Mouse (Mus musculus) 3T3-L1 (cell line): Measurements from ENCODE around the gene Kif6.

ENCODE experiments used
- DNase-seq: peaks from one replicate; pipeline ENCODE4 v3.0.0-alpha.2; 2015; ENCODE audit warnings: low read depth, low spot score

Kif6 gene

GRCm38 (mm10) chr17:49839243-49839642 lies 224.3 kb downstream of the Kif6 start:
- DNase-seq: peak; percentile 68

DNA sequence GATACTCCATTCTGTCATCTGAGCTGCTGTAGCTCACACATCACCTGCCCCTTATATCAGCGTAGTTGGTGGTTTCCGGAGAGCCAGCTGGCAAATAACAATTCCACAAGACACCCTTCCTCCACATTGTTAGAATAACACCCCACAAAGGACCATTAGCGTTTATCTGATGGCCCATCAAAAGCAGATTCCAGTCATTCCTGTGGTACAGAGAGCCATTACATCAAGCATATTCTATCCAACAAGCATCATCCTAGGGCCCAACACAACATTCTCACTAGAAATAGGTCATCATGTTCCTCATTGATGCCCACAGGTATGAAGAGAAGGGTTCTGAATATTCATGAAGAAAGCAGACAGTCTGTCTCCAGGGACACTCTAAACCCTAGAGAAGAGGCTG lies 236.3 kb downstream of the Kif6 start:
- peak; percentile 81 for DNase-seq

DNA sequence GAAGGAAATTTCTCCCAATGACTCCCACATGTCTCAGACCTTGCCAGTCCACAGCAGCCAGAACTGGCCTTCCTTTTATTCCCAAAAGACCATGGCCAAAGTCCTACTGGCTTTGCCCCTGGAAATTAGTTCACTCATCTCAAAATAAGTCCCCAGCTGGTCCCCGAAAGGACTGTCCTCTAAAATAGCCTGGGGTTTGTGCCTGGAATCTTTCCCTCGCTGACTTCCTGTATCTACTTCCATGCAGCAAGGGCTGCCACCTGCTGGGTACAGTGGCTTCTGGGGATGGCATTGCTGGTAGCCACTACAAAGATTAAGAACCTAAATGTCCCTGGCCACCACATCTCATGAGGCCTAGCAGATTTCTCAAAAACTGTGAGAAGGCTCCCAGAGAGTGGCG lies 237.2 kb downstream of the Kif6 start:
- peak; percentile 62 for DNase-seq

DNA sequence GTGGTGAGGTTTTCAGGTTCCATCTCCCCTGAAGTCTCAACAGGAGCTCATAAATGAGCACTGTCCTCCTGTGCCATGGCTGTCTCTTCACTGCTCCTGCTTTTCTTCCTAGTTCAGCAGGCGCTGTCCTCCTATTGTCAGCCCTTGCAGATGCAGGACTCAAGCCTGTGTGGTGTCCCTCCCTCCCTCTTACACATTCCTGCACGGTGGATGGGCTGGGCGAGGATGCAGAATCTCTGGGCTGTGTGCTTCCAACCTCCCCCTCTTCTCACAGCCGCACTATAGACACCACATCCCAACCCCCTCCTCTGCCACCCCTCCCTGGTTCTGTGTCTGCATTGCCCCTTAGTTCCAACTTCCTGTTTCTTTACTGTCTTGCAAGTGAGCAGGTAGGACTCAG lies 240.8 kb downstream of the Kif6 start:
- DNase-seq: no peak

GRCm38 (mm10) chr17:49860057-49860816 lies 245.3 kb downstream of the Kif6 start:
- no peak for DNase-seq

- no peak for DNase-seq
Measured at GRCm38 (mm10) chr17:49863597-49863996, 248.7 kb downstream of the Kif6 start.

GRCm38 (mm10) chr17:49865604-49866003 lies 250.7 kb downstream of the Kif6 start:
- DNase-seq: no peak

- DNase-seq: no peak
Measured at GRCm38 (mm10) chr17:49866653-49867215, 251.8 kb downstream of the Kif6 start.

- peak; percentile 30 for DNase-seq
Measured at GRCm38 (mm10) chr17:49867321-49868137, 252.6 kb downstream of the Kif6 start.

DNA sequence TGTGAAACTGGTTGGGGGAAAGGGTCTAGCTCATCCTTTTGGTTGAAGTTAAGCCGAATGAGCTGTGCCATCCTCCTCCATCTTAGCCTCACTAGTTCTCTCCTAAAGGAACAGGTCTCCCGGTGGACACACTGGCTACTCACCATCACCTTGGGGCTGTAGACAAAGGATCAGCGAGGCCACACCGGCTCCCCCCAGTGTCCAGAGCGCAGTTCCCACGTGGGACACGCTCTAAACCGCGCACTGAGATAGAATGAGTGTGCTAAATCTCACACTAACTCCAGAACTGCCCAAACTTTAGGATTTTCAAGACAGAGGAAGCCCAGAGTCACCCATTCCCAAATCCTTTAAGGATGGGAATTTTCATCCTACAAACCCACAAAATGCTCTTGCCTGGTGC lies 254.3 kb downstream of the Kif6 start:
- peak; percentile 39 for DNase-seq

DNA sequence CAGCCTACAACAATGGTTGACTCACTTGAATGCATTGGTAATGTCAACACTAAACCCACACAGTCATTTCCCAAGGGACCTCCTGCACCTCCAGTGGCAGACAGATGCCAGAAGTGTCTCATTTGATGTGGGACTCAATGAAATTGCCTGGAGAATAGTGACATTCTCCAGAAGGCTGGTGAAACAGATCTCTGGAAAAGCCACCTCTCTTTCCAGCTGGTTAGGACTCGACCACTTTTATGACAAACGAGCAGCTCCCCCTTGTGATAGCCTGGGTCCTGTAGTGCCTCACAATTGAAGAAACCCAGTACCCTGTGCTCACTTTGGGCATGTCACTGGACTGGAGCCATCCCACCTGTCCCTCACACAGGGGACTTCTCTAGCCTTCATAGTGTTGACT lies 257.4 kb downstream of the Kif6 start:
- DNase-seq: peak; percentile 72

DNA sequence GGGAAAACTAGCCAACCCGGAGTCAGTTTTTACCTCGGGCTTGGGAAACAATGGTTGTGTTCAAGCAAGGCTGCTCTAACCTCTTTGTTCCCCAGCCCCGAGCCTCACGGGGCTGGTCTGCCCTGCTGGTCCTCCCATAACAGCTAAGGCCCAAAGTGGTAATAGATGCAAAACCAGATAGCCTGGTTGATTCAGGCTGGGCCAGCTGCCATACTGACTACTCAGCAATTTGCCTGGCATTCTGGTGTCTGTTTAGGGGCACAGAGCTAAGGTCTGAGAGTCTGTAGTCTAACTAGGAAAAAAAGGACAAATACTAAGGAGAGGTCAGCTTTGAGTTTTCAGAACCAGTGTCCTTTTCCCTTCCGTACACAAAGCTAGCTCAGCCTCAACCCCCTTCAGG lies 259.8 kb downstream of the Kif6 start:
- peak; percentile 20 for DNase-seq

DNA sequence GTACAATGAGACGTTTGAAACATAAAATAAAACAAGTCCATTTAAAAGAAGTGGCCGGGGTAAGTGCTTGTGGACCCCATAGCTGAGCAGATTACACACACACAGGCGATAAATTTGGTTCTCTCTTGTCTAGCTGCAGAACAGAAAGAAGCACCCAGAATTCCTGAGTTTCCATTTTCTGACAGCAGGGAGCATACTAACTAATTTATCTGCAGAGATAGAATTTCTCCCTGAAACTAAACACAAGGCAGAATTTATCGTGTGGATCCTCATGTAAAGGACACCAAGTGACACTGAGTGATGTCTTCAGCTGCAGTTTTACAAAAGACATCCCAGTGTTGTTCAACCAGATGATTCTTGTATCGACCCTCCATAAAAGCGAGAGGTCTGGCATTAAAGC lies 260.5 kb downstream of the Kif6 start:
- peak; percentile 27 for DNase-seq

DNA sequence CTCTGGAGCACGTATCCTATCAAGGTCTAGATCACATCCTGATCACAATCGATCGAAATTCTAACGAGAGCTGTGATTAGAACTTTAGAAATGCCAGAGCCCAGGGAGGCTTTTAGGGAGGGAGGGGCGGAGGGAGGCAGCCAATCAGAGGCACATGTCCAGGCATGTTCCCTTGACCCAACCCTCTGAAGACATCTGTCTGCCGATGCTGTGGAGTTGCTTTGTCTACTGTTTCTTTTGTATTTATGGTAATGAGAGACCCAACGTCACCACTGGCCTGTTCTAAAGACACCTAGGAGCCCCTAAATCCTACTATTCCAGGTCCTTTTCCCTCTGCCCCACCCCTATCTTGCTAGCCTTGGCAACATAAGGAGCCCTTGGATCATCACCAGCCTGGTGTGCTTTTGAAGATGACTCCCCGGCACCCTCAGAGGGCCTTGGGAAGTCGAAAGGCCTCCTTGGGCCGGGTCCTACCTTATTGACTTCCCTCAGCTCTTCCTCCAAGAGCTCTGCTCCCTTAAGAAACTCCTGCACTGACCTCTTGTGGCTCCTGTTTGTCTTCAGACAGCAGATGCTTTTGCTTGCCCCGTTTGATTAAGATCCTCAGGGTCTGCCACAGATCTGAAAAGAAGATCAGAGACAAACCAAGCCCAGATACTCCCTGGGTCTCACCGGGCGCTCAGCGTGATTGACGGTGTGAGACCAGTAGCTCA lies 261.2 kb downstream of the Kif6 start:
- peak; percentile 36 for DNase-seq

GRCm38 (mm10) chr17:49880919-49881744 lies 266.2 kb downstream of the Kif6 start:
- no peak for DNase-seq

DNA sequence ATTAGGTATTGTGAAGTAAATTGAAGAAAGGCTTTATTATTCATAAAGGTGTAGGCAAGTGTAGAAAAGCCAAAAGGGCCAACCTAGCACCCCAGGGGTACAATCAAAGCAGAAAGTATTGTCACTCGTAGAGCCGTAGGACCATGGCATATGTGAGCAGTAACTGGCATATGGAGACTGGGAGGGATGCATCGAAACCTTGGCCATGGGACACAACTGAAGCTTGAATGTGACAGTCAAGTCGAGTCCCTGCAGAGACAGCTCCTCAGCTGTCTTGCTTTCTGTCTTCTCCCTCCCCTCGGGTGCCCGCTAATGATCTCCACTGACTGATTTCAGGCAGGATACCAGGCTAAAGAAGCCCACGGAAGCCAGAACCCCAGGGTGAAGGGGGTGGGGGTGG lies 266.9 kb downstream of the Kif6 start:
- no peak for DNase-seq

- peak; percentile 25 for DNase-seq
Measured at GRCm38 (mm10) chr17:49883136-49883755, 268.3 kb downstream of the Kif6 start.

DNA sequence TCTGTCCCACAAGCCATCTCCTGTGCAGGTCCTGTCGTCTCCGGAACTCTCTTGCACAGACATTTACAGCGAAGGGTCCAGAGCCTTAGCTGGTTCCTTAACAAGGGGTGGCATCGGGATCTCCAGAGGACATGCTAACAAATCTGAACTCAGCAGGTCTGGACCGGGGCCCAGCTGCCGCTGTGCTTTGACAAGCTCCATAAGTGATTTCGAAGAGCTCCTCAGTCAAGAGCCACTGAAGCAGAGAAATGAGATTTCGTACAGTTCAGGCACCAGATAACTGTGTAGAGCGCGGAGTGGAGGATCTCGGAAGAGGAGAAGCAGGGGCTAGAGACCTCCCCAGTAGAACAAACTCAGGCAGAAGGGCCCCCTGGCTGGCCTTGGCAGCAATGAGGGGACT lies 270.1 kb downstream of the Kif6 start:
- DNase-seq: no peak

DNA sequence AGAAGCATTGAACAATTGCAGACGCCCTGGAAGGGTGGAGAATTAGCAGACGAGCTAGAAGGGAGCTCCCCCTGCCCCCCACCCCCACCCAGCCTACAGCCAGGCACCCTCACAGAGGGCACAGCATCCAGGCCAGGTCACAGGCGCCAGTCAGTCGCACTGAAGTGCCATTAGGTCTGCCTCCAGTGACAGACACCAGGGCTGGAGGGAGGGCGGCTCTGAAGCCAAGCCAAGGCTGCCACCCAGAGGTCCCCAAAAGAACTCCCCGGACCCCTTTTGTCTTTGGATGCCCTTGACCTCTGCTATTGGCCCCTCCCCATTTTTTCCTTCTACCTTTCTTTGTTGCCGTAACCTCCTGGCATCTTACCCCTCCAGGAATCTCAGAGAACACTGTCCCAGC lies 274.7 kb downstream of the Kif6 start:
- no peak for DNase-seq

DNA sequence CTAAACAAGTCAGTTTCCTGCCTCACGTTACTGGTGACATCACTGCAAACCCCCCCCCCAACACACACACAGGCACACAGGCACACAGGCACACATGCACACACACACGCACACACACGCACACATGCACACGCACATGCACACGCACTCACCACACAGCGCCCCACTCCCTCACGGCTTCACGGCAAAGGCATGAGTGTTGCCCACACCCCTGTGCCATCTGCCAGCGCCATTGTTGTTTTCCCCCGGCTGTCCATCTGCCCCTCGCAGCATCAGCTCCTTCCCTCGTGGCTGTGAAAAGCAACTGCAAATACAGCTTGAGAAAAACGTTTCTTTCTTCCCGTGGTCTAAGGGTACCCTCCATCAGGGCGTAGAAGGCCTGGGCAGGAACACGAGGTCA lies 275.9 kb downstream of the Kif6 start:
- DNase-seq: no peak

DNA sequence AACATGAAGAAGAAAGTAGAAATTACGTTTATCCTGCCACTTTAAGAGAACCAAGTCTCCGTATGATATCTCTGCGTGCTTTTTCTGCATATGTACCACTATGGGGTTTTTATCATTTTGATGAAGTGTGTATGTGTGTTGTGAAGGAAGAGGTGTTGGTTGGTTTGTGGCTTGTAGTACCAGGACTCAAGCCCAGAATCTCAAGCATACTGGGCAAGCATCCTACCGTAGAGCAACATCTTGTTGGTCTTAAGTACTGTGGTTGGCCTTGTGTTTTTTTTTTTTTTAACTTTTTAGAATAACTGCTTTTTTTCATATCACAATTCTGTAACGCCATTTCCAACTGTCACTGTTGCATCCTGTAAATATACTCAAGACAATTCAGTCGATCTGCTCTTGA lies 277.5 kb downstream of the Kif6 start:
- no peak for DNase-seq
